Mouse (Mus musculus) CH12.LX (cell line): ENCODE measurements at regions not wholly inside any gene's neighbourhood (a gene's known extent, or its start where the extent isn't known, plus 50 kb on each side); places are given as distances from the start of the nearest gene placed in this dataset.

Source experiments
- DNase-seq: peaks from one replicate; pipeline ENCODE4 v3.0.0-alpha.2; 2013; ENCODE audit errors: extremely low read depth
- H3K27ac ChIP-seq: 2 replicates; pipeline ENCODE4 v1.5.1; 2012; ENCODE audit warnings: low read depth, mild to moderate bottlenecking, control low read depth, moderate library complexity; ENCODE audit not compliant: insufficient read depth
- H3K27me3 ChIP-seq: replicated peaks from 2 replicates; pipeline ENCODE3; 2012; ENCODE audit warnings: inconsistent platforms
- H3K36me3 ChIP-seq, 2 experiments: replicated peaks in 1 of 2; 2 replicates each; pipeline versions ENCODE3 to v1.6.1; 2012; ENCODE audit warnings: inconsistent platforms in 1 of 2, low read length in 1 of 2, mild to moderate bottlenecking in 1 of 2, mixed read lengths in 1 of 2, moderate library complexity in 1 of 2; ENCODE audit not compliant: control insufficient read depth in 1 of 2, insufficient read depth in 1 of 2
- H3K4me1 ChIP-seq, 2 experiments: 2 replicates each; pipeline ENCODE4 v1.6.1; 2012; ENCODE audit warnings: inconsistent platforms in 1 of 2, moderate library complexity in 1 of 2; ENCODE audit not compliant: insufficient read depth in 2 of 2, control insufficient read depth in 1 of 2
- H3K4me2 ChIP-seq: 2 replicates; pipeline ENCODE4 v1.6.1; 2012; ENCODE audit warnings: low read depth, mild to moderate bottlenecking, control low read depth; ENCODE audit not compliant: poor library complexity, insufficient read depth, severe bottlenecking
- H3K4me3 ChIP-seq, 3 experiments: fragments of 150-350 bp in 1 of 3; sonication (generic) in 1 of 3; replicated peaks in 1 of 3; 2 replicates each; pipeline versions ENCODE3 to v1.5.1; 2011 to 2012; ENCODE audit warnings: low read depth in 2 of 3, low read length in 2 of 3, mild to moderate bottlenecking in 2 of 3, moderate library complexity in 2 of 3, control low read depth in 1 of 3, improper control_type of control experiment in 1 of 3, inconsistent platforms in 1 of 3, mixed read lengths in 1 of 3; ENCODE audit not compliant: poor library complexity in 1 of 3
- H3K79me2 ChIP-seq: replicated peaks from 2 replicates; pipeline ENCODE4 v1.6.1; 2012; ENCODE audit warnings: mild to moderate bottlenecking, moderate library complexity; ENCODE audit not compliant: control insufficient read depth, poor library complexity, insufficient read depth, severe bottlenecking; ENCODE audit errors: extremely low read depth
- H3K9ac ChIP-seq: 2 replicates; pipeline ENCODE4 v1.6.1; 2012; ENCODE audit warnings: low read depth, mild to moderate bottlenecking, control low read depth, moderate library complexity; ENCODE audit not compliant: insufficient read depth
- H3K9me3 ChIP-seq: replicated peaks from 2 replicates; pipeline ENCODE3; 2012; ENCODE audit warnings: low read length, inconsistent platforms, mixed read lengths
- CHD2 ChIP-seq: IDR thresholded peaks from 2 replicates; pipeline ENCODE4 v1.6.1; 2011; ENCODE audit warnings: low read length, improper control_type of control experiment
- CTCF ChIP-seq, 2 experiments: IDR thresholded peaks in 1 of 2; conservative IDR thresholded peaks in 1 of 2; 2 replicates each; pipeline ENCODE4 v1.5.1; 2011 to 2012; ENCODE audit warnings: low read depth in 2 of 2, low read length in 2 of 2, improper control_type of control experiment in 1 of 2, inconsistent platforms in 1 of 2, mild to moderate bottlenecking in 1 of 2, moderate library complexity in 1 of 2
- ELF1 ChIP-seq: IDR thresholded peaks from 2 replicates; pipeline ENCODE4 v1.6.1; 2014; ENCODE audit warnings: low read depth, mild to moderate bottlenecking, inconsistent platforms, low read length, improper control_type of control experiment
- ETS1 ChIP-seq: conservative IDR thresholded peaks from 2 replicates; pipeline ENCODE4 v1.6.1; 2012; ENCODE audit warnings: low read depth, mild to moderate bottlenecking, inconsistent platforms, low read length, improper control_type of control experiment, moderate library complexity
- IRF4 ChIP-seq: IDR thresholded peaks from 2 replicates; pipeline ENCODE4 v1.6.1; 2014; ENCODE audit warnings: low read depth, mild to moderate bottlenecking, inconsistent platforms, low read length, improper control_type of control experiment
- JUND ChIP-seq: conservative IDR thresholded peaks from 2 replicates; pipeline ENCODE4 v1.6.1; 2011; ENCODE audit warnings: low read depth, low read length, improper control_type of control experiment
- MAX ChIP-seq: IDR thresholded peaks from 2 replicates; pipeline ENCODE4 v1.6.1; 2011; ENCODE audit warnings: low read length, improper control_type of control experiment
- MAZ ChIP-seq: IDR thresholded peaks from 2 replicates; pipeline ENCODE4 v1.6.1; 2012; ENCODE audit warnings: low read depth, mild to moderate bottlenecking, inconsistent platforms, low read length, improper control_type of control experiment, moderate library complexity
- PAX5 ChIP-seq: IDR thresholded peaks from 2 replicates; pipeline ENCODE4 v1.6.1; 2012; ENCODE audit warnings: low read length, inconsistent platforms, mixed read lengths
- POLR2AphosphoS2 ChIP-seq: IDR thresholded peaks from 2 replicates; pipeline ENCODE4 v1.6.1; 2011; ENCODE audit warnings: low read depth, low read length, improper control_type of control experiment
- RAD21 ChIP-seq: IDR thresholded peaks from 2 replicates; pipeline ENCODE4 v1.6.1; 2011; ENCODE audit warnings: low read depth, mild to moderate bottlenecking, low read length, improper control_type of control experiment, moderate library complexity
- SIN3A ChIP-seq: IDR thresholded peaks from 2 replicates; pipeline ENCODE4 v1.6.1; 2012; ENCODE audit warnings: low read length, improper control_type of control experiment, inconsistent platforms
- SMC3 ChIP-seq: IDR thresholded peaks from 2 replicates; pipeline ENCODE4 v1.6.1; 2011; ENCODE audit warnings: low read depth, low read length, improper control_type of control experiment
- USF1 ChIP-seq: IDR thresholded peaks from 2 replicates; pipeline ENCODE4 v1.6.1; 2014; ENCODE audit warnings: low read depth, mild to moderate bottlenecking, inconsistent platforms, low read length, improper control_type of control experiment
- ZC3H11A ChIP-seq: IDR thresholded peaks from 2 replicates; pipeline ENCODE4 v1.6.1; 2012; ENCODE audit warnings: low read depth, mild to moderate bottlenecking, inconsistent platforms, low read length, improper control_type of control experiment
- ZMIZ1 ChIP-seq: IDR thresholded peaks from 2 replicates; pipeline ENCODE4 v1.6.1; 2012; ENCODE audit warnings: low read depth, mild to moderate bottlenecking, inconsistent platforms, low read length, improper control_type of control experiment
- dilution Hi-C: fragments of 300-500 bp; cut with MboI; formaldehyde crosslinking; loops from 2 replicates; pipeline ENCODE4 v1.14.3; 2020; ENCODE audit warnings: low sequenced_read_pairs; ENCODE audit not compliant: extremely low pct_unique_long_range_greater_than_20kb, extremely low pct_ligation_motif_present
- in situ Hi-C: fragments of 300-500 bp; cut with MboI; formaldehyde crosslinking; loops from 3 replicates; pipeline ENCODE4 v1.14.3; 2019; ENCODE audit warnings: low sequenced_read_pairs, low pct_ligation_motif_present, low pct_unique_long_range_greater_than_20kb, mixed read lengths

- peak; percentile 17 to 23; a peak in 1 of 4 replicates for TF ChIP-seq CTCF (conservative IDR thresholded peaks at IDR 0.05 in 1 of 2, IDR thresholded peaks at IDR 0.05 in 1 of 2; ENCODE audit: low read depth in 2 of 2, low read length in 2 of 2)
- no peak for TF ChIP-seq MAZ
- no peak overlapping the region for H3K9ac ChIP-seq
- in situ Hi-C loops (no loop called here), dilution Hi-C loops (no loop called here)
- peaks cover 8 to 24% of the 10 kb centered on the region in 2 experiments for H3K36me3 ChIP-seq
- no peak overlapping the region for H3K27ac ChIP-seq
- H3K4me1 ChIP-seq = peaks cover 11 to 35% of the 10 kb centered on the region in 2 experiments
- H3K79me2 ChIP-seq = no peaks in the 10 kb centered on the region
- DNase-seq = no peak
- no peak overlapping the region for H3K4me3 ChIP-seq
- peaks cover 5% of the 10 kb centered on the region for H3K9me3 ChIP-seq
- no peaks in the 10 kb centered on the region for H3K27me3 ChIP-seq
- H3K4me2 ChIP-seq = no peak overlapping the region
These were observed 108.4 kb upstream of the Fbxo11 start for GRCm38 (mm10) chr17:88173354-88174032.

DNA sequence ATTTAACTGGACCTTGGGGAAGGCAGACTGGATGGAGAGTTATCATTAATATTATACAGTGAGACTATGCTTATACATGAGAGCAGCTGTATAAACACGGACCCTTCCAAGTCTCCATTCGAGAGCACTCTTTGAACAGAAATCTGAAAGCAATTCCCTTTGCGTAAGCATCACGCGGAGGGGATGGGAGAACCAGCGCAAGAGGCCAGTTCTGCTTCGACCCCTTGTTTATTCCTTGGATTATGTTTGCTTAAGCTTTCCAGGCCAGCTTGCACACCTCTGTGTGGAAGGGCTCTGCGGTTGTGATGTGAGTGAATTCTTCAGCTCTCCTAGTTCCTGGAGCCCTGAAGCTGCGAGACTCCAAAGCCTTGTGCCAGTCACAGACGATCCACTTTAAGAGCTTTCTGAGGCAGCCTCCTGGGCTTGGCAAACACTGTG lies 109.2 kb upstream of the Fbxo11 start:
- Histone ChIP-seq H3K9ac (no peak overlapping the region), H3K27me3 (no peaks in the 10 kb centered on the region), H3K4me3 (no peak overlapping the region), H3K27ac (no peak overlapping the region), H3K36me3 (peaks cover 8 to 17% of the 10 kb centered on the region in 2 experiments), H3K4me2 (no peak overlapping the region), H3K79me2 (no peaks in the 10 kb centered on the region), H3K4me1 (peaks cover 17 to 38% of the 10 kb centered on the region in 2 experiments), H3K9me3 (peaks cover 5% of the 10 kb centered on the region)
- TF ChIP-seq CHD2 (no peak), IRF4 (no peak), SMC3 (no peak), RAD21 (no peak), MAX (no peak), ZMIZ1 (no peak), ZC3H11A (no peak), PAX5 (no peak), ELF1 (no peak), USF1 (no peak), POLR2AphosphoS2 (no peak), JUND (no peak), SIN3A (no peak), ETS1 (no peak)
- in situ Hi-C loops = no loop called here
- dilution Hi-C loops = no loop called here
- DNase-seq = no peak
